Mouse (Mus musculus): ENCODE measurements around the gene Hdac9. TPM values are rescaled to one million over a fixed set of nuclear protein-coding genes. Genes with fewer than 3 reads are reported as not detected.

Hdac9 gene
- 1.2 and 1.3 TPM in 2 replicates for polyA plus RNA-seq (2015; fragmentation: Nextera tagmentation; extraction: Ambion mirVana)

GRCm38 (mm10) chr12:34916995-34917394 is at the start of gene Hdac9:
Gene Hdac9, minus strand, starts transcription at chr12:34917095.
- Histone ChIP-seq H3K4me3 (replicated peaks) (no peak within 1 kb of the TSS), H3K27me3 (no peaks in the 10 kb centered on the region), H3K4me1 (replicated peaks) (no peaks in the 10 kb centered on the region), H3K27ac (no peak within 1 kb of the TSS), H3K36me3 (no peaks in the 10 kb centered on the region), H3K4me2 (no peak within 1 kb of the TSS), H3K9me3 (replicated peaks) (no peaks in the 10 kb centered on the region), H3K9ac (no peak within 1 kb of the TSS)
- DNase-seq (no peak), ATAC-seq (ENCODE audit: low read depth) (no peak)
- 31% methylated on average over 1 of the region's 1 CpGs for WGBS (ENCODE audit: insufficient replicate concordance)

- DNase-seq (no peak), ATAC-seq (ENCODE audit: low read depth) (no peak)
- no peaks in the 10 kb centered on the region for H3K36me3 ChIP-seq
- no peaks in the 10 kb centered on the region for H3K9me3 ChIP-seq (replicated peaks)
- H3K27ac ChIP-seq, result no peak overlapping the region
- H3K9ac ChIP-seq, result no peak overlapping the region
- H3K4me3 ChIP-seq (replicated peaks), result no peak overlapping the region
- no peaks in the 10 kb centered on the region for H3K4me1 ChIP-seq (replicated peaks)
- H3K4me2 ChIP-seq, result no peak overlapping the region
- no peaks in the 10 kb centered on the region for H3K27me3 ChIP-seq
- 51% methylated on average over 6 of the region's 6 CpGs for WGBS (ENCODE audit: insufficient replicate concordance)
These were observed 32.3 kb upstream of the Hdac9 start for GRCm38 (mm10) chr12:34949066-34949706.

GRCm38 (mm10) chr12:34937918-34938317 is 21.0 kb upstream of the Hdac9 start:
- ATAC-seq (ENCODE audit: low read depth) (no peak), DNase-seq (no peak)
- Histone ChIP-seq H3K36me3 (no peaks in the 10 kb centered on the region), H3K4me3 (replicated peaks) (no peak overlapping the region), H3K4me1 (replicated peaks) (no peaks in the 10 kb centered on the region), H3K4me2 (no peak overlapping the region), H3K9me3 (replicated peaks) (no peaks in the 10 kb centered on the region; the same call in 1 of the 2 replicates), H3K27me3 (no peaks in the 10 kb centered on the region), H3K27ac (no peak overlapping the region), H3K9ac (no peak overlapping the region)
- 86% methylated on average over 1 of the region's 1 CpGs for WGBS (ENCODE audit: insufficient replicate concordance)

- H3K9me3 ChIP-seq (replicated peaks), result no peaks in the 10 kb centered on the region
- H3K36me3 ChIP-seq, result no peaks in the 10 kb centered on the region
- WGBS (ENCODE audit: insufficient replicate concordance), result 53% methylated on average over 2 of the region's 2 CpGs
- DNase-seq (no peak), ATAC-seq (ENCODE audit: low read depth) (no peak)
- no peak overlapping the region for H3K9ac ChIP-seq
- no peaks in the 10 kb centered on the region; the same call in 1 of the 2 replicates for H3K4me1 ChIP-seq (replicated peaks)
- no peak overlapping the region for H3K27ac ChIP-seq
- H3K4me3 ChIP-seq (replicated peaks), result no peak overlapping the region
- no peak overlapping the region for H3K4me2 ChIP-seq
- peaks cover 37% of the 10 kb centered on the region for H3K27me3 ChIP-seq
These were observed 8.9 kb downstream of the Hdac9 start for GRCm38 (mm10) chr12:34908008-34908407.

DNA sequence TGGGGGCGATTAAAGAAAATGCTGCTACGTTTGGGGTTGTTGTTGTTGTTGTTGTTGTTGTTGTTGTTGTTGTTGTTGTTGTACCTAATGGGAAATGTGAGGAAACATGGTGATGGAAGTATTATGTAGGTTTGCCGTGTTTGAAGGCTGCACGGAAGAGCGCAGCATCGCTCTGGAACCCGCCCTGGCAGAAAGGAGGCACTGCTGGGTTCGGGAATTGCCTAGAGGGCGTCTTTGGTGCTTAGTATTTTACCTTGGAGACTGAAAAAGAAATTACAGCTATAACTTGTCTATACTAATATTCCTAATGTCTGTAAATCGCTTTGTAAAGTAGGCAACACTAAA is 9.4 kb downstream of the Hdac9 start:
- no peak overlapping the region for H3K27ac ChIP-seq
- H3K4me1 ChIP-seq (replicated peaks), result no peaks in the 10 kb centered on the region; the same call in 1 of the 2 replicates
- no peaks in the 10 kb centered on the region for H3K9me3 ChIP-seq (replicated peaks)
- ATAC-seq (ENCODE audit: low read depth) (no peak), DNase-seq (no peak)
- no peak overlapping the region for H3K9ac ChIP-seq
- H3K36me3 ChIP-seq, result no peaks in the 10 kb centered on the region
- WGBS (ENCODE audit: insufficient replicate concordance), result 8% methylated on average over 10 of the region's 10 CpGs
- peaks cover 37% of the 10 kb centered on the region for H3K27me3 ChIP-seq
- H3K4me2 ChIP-seq, result peak overlapping the region; percentile 66
- peak overlapping the region; percentile 56 for H3K4me3 ChIP-seq (replicated peaks)

- H3K27ac ChIP-seq, result no peak overlapping the region
- no peak for ATAC-seq (ENCODE audit: low read depth)
- 2% methylated on average over 91 of the region's 107 CpGs for WGBS (ENCODE audit: insufficient replicate concordance)
These were observed 10.0 kb downstream of the Hdac9 start for GRCm38 (mm10) chr12:34906704-34907505.

DNA sequence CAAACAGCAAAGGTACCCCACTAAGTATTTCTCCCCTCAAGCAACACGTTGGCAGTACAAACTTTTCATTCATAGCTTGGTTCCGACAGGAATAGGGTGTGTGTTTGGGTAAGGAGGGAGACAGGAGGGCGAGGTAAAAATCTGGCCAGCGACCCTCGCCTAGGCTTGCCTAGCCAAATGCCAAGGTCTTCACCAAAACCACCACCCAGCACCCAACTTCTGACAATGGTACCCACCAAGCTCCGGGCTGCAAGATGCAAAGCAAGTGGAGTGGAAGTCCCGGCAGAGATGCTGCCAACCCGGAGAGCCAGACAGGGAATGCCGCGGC is 10.6 kb downstream of the Hdac9 start:
- Histone ChIP-seq H3K9me3 (replicated peaks) (no peaks in the 10 kb centered on the region), H3K4me2 (peak overlapping the region; percentile 66), H3K36me3 (no peaks in the 10 kb centered on the region), H3K27ac (no peak overlapping the region), H3K9ac (no peak overlapping the region; the same call in 1 of the 2 replicates), H3K27me3 (peaks cover 37% of the 10 kb centered on the region), H3K4me1 (replicated peaks) (no peaks in the 10 kb centered on the region; the same call in 1 of the 2 replicates), H3K4me3 (replicated peaks) (peak overlapping the region; percentile 56)
- DNase-seq (no peak), ATAC-seq (ENCODE audit: low read depth) (no peak)
- 2% methylated on average over 10 of the region's 10 CpGs for WGBS (ENCODE audit: insufficient replicate concordance)

More at GRCm38 (mm10) chr12:34906704-34907505, 10.0 kb downstream of the Hdac9 start:
- Histone ChIP-seq H3K27me3 (peaks cover 37% of the 10 kb centered on the region), H3K9me3 (replicated peaks) (no peaks in the 10 kb centered on the region), H3K4me3 (replicated peaks) (peak overlapping the region; percentile 56), H3K36me3 (no peaks in the 10 kb centered on the region), H3K4me1 (replicated peaks) (no peaks in the 10 kb centered on the region; the same call in 1 of the 2 replicates), H3K9ac (no peak overlapping the region; the same call in 1 of the 2 replicates), H3K4me2 (peak overlapping the region; percentile 66)
- no peak for DNase-seq

DNA sequence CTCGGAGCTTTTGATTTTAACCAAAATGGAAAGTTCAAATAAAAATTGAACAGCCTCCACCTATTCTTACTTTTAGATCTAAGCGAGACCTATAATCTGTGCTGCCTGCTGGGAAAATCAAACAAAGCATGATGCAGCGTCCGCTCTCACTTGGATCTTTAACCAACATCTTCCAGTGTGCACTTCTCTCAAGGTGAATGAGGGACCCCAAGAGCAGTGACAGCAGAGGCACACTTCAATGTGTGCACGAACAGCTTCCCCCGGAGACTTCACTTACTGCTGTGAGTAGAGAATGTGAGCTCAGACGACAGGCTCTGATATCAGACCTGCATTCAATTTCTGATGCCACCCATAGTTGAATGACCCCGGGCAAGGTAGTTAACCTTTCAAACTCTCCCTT is 16.7 kb downstream of the Hdac9 start:
- H3K27ac ChIP-seq, result no peak overlapping the region
- no peaks in the 10 kb centered on the region for H3K9me3 ChIP-seq (replicated peaks)
- no peak overlapping the region for H3K4me2 ChIP-seq
- no peaks in the 10 kb centered on the region for H3K4me1 ChIP-seq (replicated peaks)
- WGBS (ENCODE audit: insufficient replicate concordance), result 72% methylated on average over 8 of the region's 8 CpGs
- DNase-seq (no peak), ATAC-seq (ENCODE audit: low read depth) (no peak)
- H3K27me3 ChIP-seq, result peaks cover 7% of the 10 kb centered on the region; the same call in 1 of the 2 replicates
- no peak overlapping the region for H3K4me3 ChIP-seq (replicated peaks)
- H3K9ac ChIP-seq, result no peak overlapping the region
- H3K36me3 ChIP-seq, result no peaks in the 10 kb centered on the region

DNA sequence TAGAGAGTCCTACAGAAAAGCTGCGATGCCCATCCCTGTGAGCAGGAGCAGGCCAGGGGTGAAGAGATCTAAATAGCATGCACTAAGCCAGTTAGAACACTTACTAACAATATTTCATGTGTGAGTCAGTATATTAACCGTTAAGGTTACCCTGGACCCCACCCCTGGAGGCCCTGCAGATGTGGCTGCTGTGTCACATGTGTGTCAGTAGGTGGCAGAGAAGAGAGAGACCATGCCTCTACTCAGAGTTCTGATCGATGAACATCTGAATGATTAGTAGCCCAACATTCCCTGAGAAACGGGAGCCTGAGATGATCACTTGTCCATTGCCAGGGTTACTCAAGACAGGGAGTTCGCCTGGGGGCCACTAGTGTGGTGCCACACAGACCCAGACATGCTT is 22.0 kb downstream of the Hdac9 start:
- H3K27ac ChIP-seq, result no peak overlapping the region
- no peak for ATAC-seq (ENCODE audit: low read depth)
- 52% methylated on average over 5 of the region's 5 CpGs for WGBS (ENCODE audit: insufficient replicate concordance)
- no peak overlapping the region for H3K4me3 ChIP-seq (replicated peaks)
- no peaks in the 10 kb centered on the region for H3K27me3 ChIP-seq
- H3K9ac ChIP-seq, result no peak overlapping the region
- no peaks in the 10 kb centered on the region for H3K4me1 ChIP-seq (replicated peaks)
- H3K36me3 ChIP-seq, result no peaks in the 10 kb centered on the region
- DNase-seq, result no peak
- H3K4me2 ChIP-seq, result no peak overlapping the region
- no peaks in the 10 kb centered on the region for H3K9me3 ChIP-seq (replicated peaks)

DNA sequence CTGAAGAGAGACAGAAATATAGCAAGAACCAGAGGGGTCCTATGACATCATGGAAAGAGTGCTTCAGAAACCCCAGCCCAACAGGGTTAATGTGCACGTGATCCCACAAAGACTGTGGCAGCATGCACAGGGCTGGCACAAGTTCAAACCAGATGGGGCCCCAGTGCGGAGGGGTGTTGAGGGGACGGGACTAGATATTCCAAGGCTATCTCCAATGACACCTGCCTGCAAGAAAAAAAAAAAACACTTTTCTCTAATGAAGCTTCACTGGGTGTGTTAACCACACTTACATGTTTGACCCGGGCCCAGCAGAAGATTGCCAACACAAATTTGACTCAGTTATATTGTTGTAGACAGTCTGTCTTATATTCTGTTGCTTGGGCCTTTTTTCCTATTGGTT is 28.2 kb downstream of the Hdac9 start:
- no peak overlapping the region for H3K4me3 ChIP-seq (replicated peaks)
- H3K36me3 ChIP-seq, result no peaks in the 10 kb centered on the region
- DNase-seq (no peak), ATAC-seq (ENCODE audit: low read depth) (no peak)
- WGBS (ENCODE audit: insufficient replicate concordance), result 66% methylated on average over 4 of the region's 4 CpGs
- H3K9me3 ChIP-seq (replicated peaks), result no peaks in the 10 kb centered on the region
- no peak overlapping the region for H3K4me2 ChIP-seq
- H3K27ac ChIP-seq, result no peak overlapping the region
- no peaks in the 10 kb centered on the region for H3K4me1 ChIP-seq (replicated peaks)
- H3K9ac ChIP-seq, result no peak overlapping the region
- no peaks in the 10 kb centered on the region for H3K27me3 ChIP-seq

DNA sequence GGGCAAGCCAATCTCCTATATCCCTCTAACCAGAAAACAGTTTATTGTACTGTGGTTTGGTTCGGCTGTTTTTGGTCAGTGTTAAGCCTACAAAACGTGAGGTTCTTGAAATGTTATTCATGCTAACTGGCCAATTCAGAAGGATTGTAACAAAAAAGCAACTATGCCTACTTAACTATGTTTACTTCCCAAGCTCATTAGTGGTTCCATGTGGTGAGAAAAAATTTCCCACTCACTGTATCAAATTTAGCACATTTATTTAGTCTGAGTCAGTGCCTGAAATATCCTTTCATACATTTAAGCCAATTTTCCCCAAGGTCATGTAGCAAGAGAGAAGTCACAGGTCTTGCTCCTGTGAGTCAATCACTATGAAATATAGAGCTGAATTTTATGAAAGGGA is 42.0 kb downstream of the Hdac9 start:
- H3K4me2 ChIP-seq, result no peak overlapping the region
- no peak overlapping the region for H3K9ac ChIP-seq
- no peak for ATAC-seq (ENCODE audit: low read depth)

GRCm38 (mm10) chr12:34871028-34871427 is 45.9 kb downstream of the Hdac9 start:
- Histone ChIP-seq H3K9me3 (replicated peaks) (no peaks in the 10 kb centered on the region), H3K27me3 (no peaks in the 10 kb centered on the region), H3K4me1 (replicated peaks) (no peaks in the 10 kb centered on the region), H3K9ac (no peak overlapping the region), H3K27ac (no peak overlapping the region), H3K4me3 (replicated peaks) (no peak overlapping the region), H3K36me3 (no peaks in the 10 kb centered on the region), H3K4me2 (no peak overlapping the region)
- WGBS (ENCODE audit: insufficient replicate concordance), result 70% methylated on average over 7 of the region's 7 CpGs
- DNase-seq, result no peak
- no peak for ATAC-seq (ENCODE audit: low read depth)

More for the DNA sequence above, 42.0 kb downstream of the Hdac9 start:
- Histone ChIP-seq H3K27me3 (no peaks in the 10 kb centered on the region), H3K9me3 (replicated peaks) (no peaks in the 10 kb centered on the region), H3K36me3 (no peaks in the 10 kb centered on the region), H3K4me3 (replicated peaks) (no peak overlapping the region), H3K4me1 (replicated peaks) (no peaks in the 10 kb centered on the region), H3K27ac (no peak overlapping the region)
- DNase-seq, result no peak
- 60% methylated on average over 2 of the region's 2 CpGs for WGBS (ENCODE audit: insufficient replicate concordance)
